ENCODE assay signal across 10 mouse cellular contexts in the genomic region with DNA sequence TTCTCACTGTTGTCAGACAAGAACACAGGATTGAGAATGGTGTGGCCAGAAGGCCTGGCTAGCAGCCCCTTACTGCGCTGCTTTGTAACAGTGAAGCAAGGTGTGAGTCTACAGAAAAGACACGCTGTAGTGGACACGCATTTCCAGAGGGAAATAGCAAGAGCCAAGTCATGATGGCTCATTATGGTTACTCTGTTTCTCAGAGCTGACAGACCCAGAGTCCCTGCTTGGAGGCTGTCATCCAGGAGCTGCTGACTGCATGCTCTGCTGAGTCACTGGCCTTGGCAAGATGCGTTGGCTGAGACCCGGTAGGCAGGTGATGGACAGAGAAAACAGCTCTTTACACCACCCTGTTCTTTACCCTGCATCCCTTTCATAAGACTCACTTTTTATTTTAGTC. TPM values are rescaled to one million over a fixed set of nuclear protein-coding genes. Genes with fewer than 3 reads are reported as not detected.
DNase-seq lines count a peak whose midpoint lies in the region; ATAC-seq and TF ChIP-seq lines count a peak whose summit lies in the region.
"Had no signal": no experiment of that assay in that cellular context is flagged by ENCODE, and none has a peak within 500 bp of the region (broad histone marks: within the 10 kb centered on the region; RNA-seq: fewer than 3 reads in every experiment).

No protein-coding gene starts in this region.

- no peak overlapping the region for H3K27ac ChIP-seq in hindbrain, embryonic 16.5 days (ENCODE audit: low read depth, low read length)
- H3K27ac ChIP-seq in hindbrain, embryonic 14.5 days: no peak overlapping the region
- H3K27ac ChIP-seq in lung, postnatal 0 days (ENCODE audit: low read length): no peak overlapping the region
- H3K27ac ChIP-seq in liver, postnatal 0 days (ENCODE audit: low read depth): no peak overlapping the region

- no peak for DNase-seq in hindbrain, embryonic 14.5 days (ENCODE audit: low spot score)
- DNase-seq in 3134 (ENCODE audit: extremely low read depth, insufficient read length, low spot score): peak; percentile 44
- peak; percentile 80 for DNase-seq in adrenal gland, postnatal 14 days
- DNase-seq in gastrocnemius, postnatal 14 days: peak; percentile 58
- no peak for DNase-seq in lung, adult 18-20 months
- no peak for DNase-seq in lung, postnatal 0 days (ENCODE audit: low spot score)
- DNase-seq in liver, postnatal 0 days: no peak
- DNase-seq: lung, postnatal 4 days had no signal

- ATAC-seq in hindbrain, embryonic 16.5 days: peak; percentile 52; the same call in 1 of the 2 replicates
- ATAC-seq in hindbrain, embryonic 14.5 days (ENCODE audit: low FRiP score): no peak
- ATAC-seq in lung, postnatal 0 days: no peak
- ATAC-seq in liver, postnatal 0 days: no peak

- H3K27me3 ChIP-seq in hindbrain, embryonic 16.5 days (replicated peaks; ENCODE audit: control insufficient read depth, insufficient read depth, low read length): no peaks in the 10 kb centered on the region
- no peaks in the 10 kb centered on the region for H3K27me3 ChIP-seq in hindbrain, embryonic 14.5 days (ENCODE audit: control insufficient read depth, insufficient read depth, low read length)
- no peaks in the 10 kb centered on the region for H3K27me3 ChIP-seq in lung, postnatal 0 days (replicated peaks; ENCODE audit: insufficient read depth, low read length)
- H3K27me3 ChIP-seq in liver, postnatal 0 days (ENCODE audit: insufficient read depth, low read length): no peaks in the 10 kb centered on the region

- TF ChIP-seq CTCF in lung, postnatal 0 days (IDR thresholded peaks at IDR 0.05): no peak
- no peak for TF ChIP-seq CTCF in liver, postnatal 0 days (IDR thresholded peaks at IDR 0.05; ENCODE audit: low read depth)

- intact Hi-C loops in gastrocnemius, postnatal 14 days (cut with DNase I; ENCODE audit: low total_unique reads): no loop called here

- H3K36me3 ChIP-seq in hindbrain, embryonic 16.5 days (ENCODE audit: control insufficient read depth, insufficient read depth, low read length): no peaks in the 10 kb centered on the region
- no peaks in the 10 kb centered on the region for H3K36me3 ChIP-seq in hindbrain, embryonic 14.5 days (replicated peaks; ENCODE audit: control insufficient read depth, insufficient read depth)
- no peaks in the 10 kb centered on the region for H3K36me3 ChIP-seq in lung, postnatal 0 days (ENCODE audit: insufficient read depth, low read length)
- no peaks in the 10 kb centered on the region for H3K36me3 ChIP-seq in liver, postnatal 0 days (replicated peaks; ENCODE audit: insufficient read depth, low read length)

- no peak overlapping the region for H3K9ac ChIP-seq in hindbrain, embryonic 16.5 days (ENCODE audit: low read depth, low read length)
- H3K9ac ChIP-seq in hindbrain, embryonic 14.5 days: no peak overlapping the region
- no peak overlapping the region for H3K9ac ChIP-seq in lung, postnatal 0 days (replicated peaks; ENCODE audit: low read depth)
- H3K9ac ChIP-seq in liver, postnatal 0 days (replicated peaks): no peak overlapping the region

- no peaks in the 10 kb centered on the region for H3K9me3 ChIP-seq in hindbrain, embryonic 16.5 days (ENCODE audit: control insufficient read depth, low read length)
- no peaks in the 10 kb centered on the region for H3K9me3 ChIP-seq in hindbrain, embryonic 14.5 days (ENCODE audit: control insufficient read depth, low read length)
- no peaks in the 10 kb centered on the region for H3K9me3 ChIP-seq in lung, postnatal 0 days (ENCODE audit: low read length)
- H3K9me3 ChIP-seq in liver, postnatal 0 days (ENCODE audit: low read length): no peaks in the 10 kb centered on the region

- no peak overlapping the region for H3K4me2 ChIP-seq in hindbrain, embryonic 16.5 days (ENCODE audit: low read length)
- H3K4me2 ChIP-seq in hindbrain, embryonic 14.5 days (replicated peaks): no peak overlapping the region
- H3K4me2 ChIP-seq in lung, postnatal 0 days (replicated peaks; ENCODE audit: low read depth, low read length): no peak overlapping the region
- H3K4me2 ChIP-seq in liver, postnatal 0 days (ENCODE audit: low read depth, low read length): no peak overlapping the region

- no peak for TF ChIP-seq EP300 in lung, postnatal 0 days (IDR thresholded peaks at IDR 0.05)
- no peak for TF ChIP-seq EP300 in liver, postnatal 0 days (IDR thresholded peaks at IDR 0.05; ENCODE audit: low read depth)

- 0 out of 2 replicates have a peak, but pooled peaks cover 3% of the 10 kb centered on the region for H3K4me1 ChIP-seq in hindbrain, embryonic 16.5 days (ENCODE audit: control insufficient read depth, insufficient read depth, low read depth, low read length)
- no peaks in the 10 kb centered on the region for H3K4me1 ChIP-seq in hindbrain, embryonic 14.5 days (replicated peaks; ENCODE audit: control insufficient read depth, insufficient read depth, low read length)
- H3K4me1 ChIP-seq in lung, postnatal 0 days (ENCODE audit: insufficient read depth, low read depth, low read length): no peaks in the 10 kb centered on the region
- H3K4me1 ChIP-seq in liver, postnatal 0 days (ENCODE audit: insufficient read depth): no peaks in the 10 kb centered on the region

- WGBS in hindbrain, embryonic 16.5 days: 85% methylated on average over 5 of the region's 5 CpGs
- 87% methylated on average over 5 of the region's 5 CpGs for WGBS in hindbrain, embryonic 14.5 days
- 83% methylated on average over 5 of the region's 5 CpGs for WGBS in lung, postnatal 0 days
- WGBS in liver, postnatal 0 days (ENCODE audit: insufficient replicate concordance): 74% methylated on average over 5 of the region's 5 CpGs

- H3K4me3 ChIP-seq in hindbrain, embryonic 16.5 days (ENCODE audit: low read length): no peak overlapping the region
- no peak overlapping the region for H3K4me3 ChIP-seq in hindbrain, embryonic 14.5 days (replicated peaks; ENCODE audit: low read length)
- H3K4me3 ChIP-seq in lung, postnatal 0 days (ENCODE audit: low read depth, low read length): no peak overlapping the region
- no peak overlapping the region for H3K4me3 ChIP-seq in liver, postnatal 0 days (ENCODE audit: low read depth, low read length)

RNA-seq across cellular contexts. Expression of gene 1110002E22Rik, which starts 35.5 kb away (rescaled TPM):
- polyA plus RNA-seq in hindbrain, embryonic 16.5 days (2015; fragmentation: Nextera tagmentation; extraction: Ambion mirVana): 0.06 and 0.40 TPM in 2 replicates
- 0.07 and 0.10 TPM in 2 replicates for polyA plus RNA-seq in hindbrain, embryonic 14.5 days (2014; fragmentation: Nextera tagmentation; extraction: Ambion mirVana)
- total RNA-seq in adrenal gland, postnatal 14 days (2021): 0.04 TPM in 1 of 2 replicates, not detected in the other
- 100 to 1,000 TPM; 105 to 170 TPM for total RNA-seq in gastrocnemius, postnatal 14 days (2021)
- polyA plus RNA-seq in lung, postnatal 0 days (2015; fragmentation: Nextera tagmentation; extraction: Ambion mirVana): 0.14 and 0.20 TPM in 2 replicates
- polyA plus RNA-seq in liver, postnatal 0 days (2015; fragmentation: Nextera tagmentation; extraction: Ambion mirVana): 0.01 and 0.06 TPM in 2 replicates

RNA-seq across cellular contexts. Expression of gene Gm5105, which starts 37.8 kb away (rescaled TPM):
- polyA plus RNA-seq in hindbrain, embryonic 16.5 days (2015; fragmentation: Nextera tagmentation; extraction: Ambion mirVana): 0.10 and 0.20 TPM in 2 replicates
- 0.29 TPM in 1 of 2 replicates, not detected in the other for polyA plus RNA-seq in hindbrain, embryonic 14.5 days (2014; fragmentation: Nextera tagmentation; extraction: Ambion mirVana)
- total RNA-seq in adrenal gland, postnatal 14 days (2021): not detected in 2 replicates
- 1 to 10 TPM; 1.4 to 1.6 TPM for total RNA-seq in gastrocnemius, postnatal 14 days (2021)
- 0.07 and 0.12 TPM in 2 replicates for polyA plus RNA-seq in lung, postnatal 0 days (2015; fragmentation: Nextera tagmentation; extraction: Ambion mirVana)
- polyA plus RNA-seq in liver, postnatal 0 days (2015; fragmentation: Nextera tagmentation; extraction: Ambion mirVana): not detected in 2 replicates
- polyA plus RNA-seq: embryonic facial prominence, embryonic 11.5 days had no signal

RNA-seq across cellular contexts. Expression of gene Dapp1, which starts 48.0 kb away (rescaled TPM):
- 3.0 and 3.1 TPM in 2 replicates for polyA plus RNA-seq in hindbrain, embryonic 16.5 days (2015; fragmentation: Nextera tagmentation; extraction: Ambion mirVana)
- 2.8 and 3.0 TPM in 2 replicates for polyA plus RNA-seq in hindbrain, embryonic 14.5 days (2014; fragmentation: Nextera tagmentation; extraction: Ambion mirVana)
- total RNA-seq in adrenal gland, postnatal 14 days (2021): 4.9 and 10.1 TPM in 2 replicates
- 1 to 10 TPM in 1 of 2 experiments, under 1 TPM in 1; 0.84 to 1.1 TPM for total RNA-seq in gastrocnemius, postnatal 14 days (2021)
- polyA plus RNA-seq in lung, postnatal 0 days (2015; fragmentation: Nextera tagmentation; extraction: Ambion mirVana): 7.9 and 8.9 TPM in 2 replicates
- polyA plus RNA-seq in liver, postnatal 0 days (2015; fragmentation: Nextera tagmentation; extraction: Ambion mirVana): 9.6 and 10.3 TPM in 2 replicates

Comparison
In these comparisons a context has a peak if more than half of its experiments do, and no peak if none do; other contexts are left out.
1. DNase-seq: peak in 3134 (single experiment), adrenal gland, postnatal 14 days (single experiment) and gastrocnemius, postnatal 14 days (single experiment); none in hindbrain, embryonic 14.5 days (single experiment), lung, adult 18-20 months (0 of 2), lung, postnatal 0 days (single experiment) and liver, postnatal 0 days (single experiment).